ENCODE assay signal across 8 mouse cellular contexts in the genomic region with DNA sequence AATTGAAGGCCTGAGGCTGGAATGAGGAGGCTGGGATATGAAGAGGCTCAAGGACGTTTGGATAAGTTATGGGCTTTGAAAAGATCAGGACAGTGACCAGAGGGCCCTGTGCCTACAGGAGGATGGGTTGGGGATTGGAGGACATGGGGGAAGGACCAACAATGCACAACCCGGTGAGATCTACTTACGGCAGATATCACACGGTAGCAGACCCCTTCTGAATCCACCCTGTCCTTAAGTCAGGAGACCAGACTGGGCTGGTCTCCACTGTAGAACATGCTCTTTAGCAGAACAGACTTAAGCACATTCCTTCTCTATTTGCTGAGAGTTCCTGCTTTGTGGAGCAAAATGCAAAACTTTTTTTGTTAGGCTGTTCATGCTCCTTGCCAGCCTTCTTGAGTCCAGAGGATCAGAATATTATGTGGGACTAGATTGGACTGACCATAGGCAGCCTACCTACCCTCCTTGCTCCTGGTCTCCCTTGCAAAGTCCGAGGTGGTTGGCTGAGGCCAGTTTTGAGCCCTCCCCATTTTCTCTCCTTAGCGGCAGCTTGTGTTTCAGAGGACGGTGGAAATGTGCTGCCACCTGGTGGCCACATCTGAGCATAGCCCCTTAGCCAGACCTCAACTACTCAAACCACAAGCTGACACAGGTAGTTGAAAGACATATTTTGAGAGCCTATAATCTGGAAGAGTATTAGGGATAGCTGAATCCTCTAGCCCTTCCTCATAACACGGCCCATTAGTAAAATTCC. TPM values are rescaled to one million over a fixed set of nuclear protein-coding genes. Genes with fewer than 3 reads are reported as not detected.
DNase-seq lines count a peak whose midpoint lies in the region; ATAC-seq and TF ChIP-seq lines count a peak whose summit lies in the region.

No protein-coding gene starts in this region.

- TF ChIP-seq POLR2A in bone marrow, adult 2 months (IDR thresholded peaks at IDR 0.05; ENCODE audit: borderline replicate concordance, control insufficient read depth, low read depth, low read length): no peak
- TF ChIP-seq POLR2A in embryonic fibroblast, embryonic 13.5 days (IDR thresholded peaks at IDR 0.05; ENCODE audit: low read depth, low read length): no peak
- no peak for TF ChIP-seq POLR2A in limb, embryonic 14.5 days (IDR thresholded peaks at IDR 0.05; ENCODE audit: borderline replicate concordance, extremely low read depth, insufficient read depth, insufficient read length)

- no peak overlapping the region for H3K27ac ChIP-seq in bone marrow, adult 2 months (ENCODE audit: control insufficient read depth, insufficient read depth, low read depth, low read length, poor library complexity)
- no peak overlapping the region for H3K27ac ChIP-seq in embryonic fibroblast, embryonic 13.5 days (ENCODE audit: insufficient read depth, low read length)
- no peak overlapping the region for H3K27ac ChIP-seq in heart, embryonic 10.5 days
- no peak overlapping the region for H3K27ac ChIP-seq in kidney, embryonic 14.5 days (ENCODE audit: low read depth, low read length)
- H3K27ac ChIP-seq in limb, embryonic 14.5 days (replicated peaks; ENCODE audit: low read depth, low read length): no peak overlapping the region; the same call in 1 of the 2 replicates
- no peak overlapping the region for H3K27ac ChIP-seq in midbrain, embryonic 16.5 days (ENCODE audit: low read length)

- H3K9ac ChIP-seq in kidney, embryonic 14.5 days (ENCODE audit: low read depth, low read length): no peak overlapping the region
- no peak overlapping the region for H3K9ac ChIP-seq in limb, embryonic 14.5 days (ENCODE audit: low read depth, low read length, severe bottlenecking)
- no peak overlapping the region for H3K9ac ChIP-seq in midbrain, embryonic 16.5 days (ENCODE audit: low read depth, low read length)

- ATAC-seq in kidney, embryonic 14.5 days (ENCODE audit: low FRiP score, low TSS enrichment): peak; percentile 89
- peak; percentile 75; the same call in 1 of the 2 replicates for ATAC-seq in limb, embryonic 14.5 days (ENCODE audit: low FRiP score, low read depth)
- peak; percentile 85 for ATAC-seq in midbrain, embryonic 16.5 days

- H3K27me3 ChIP-seq in heart, embryonic 10.5 days (ENCODE audit: insufficient read depth, poor library complexity, severe bottlenecking): peaks cover 17% of the 10 kb centered on the region
- H3K27me3 ChIP-seq in kidney, embryonic 14.5 days (ENCODE audit: control insufficient read depth, insufficient read depth, low read length): no peaks in the 10 kb centered on the region
- no peaks in the 10 kb centered on the region for H3K27me3 ChIP-seq in limb, embryonic 14.5 days (ENCODE audit: control insufficient read depth, insufficient read depth, low read length)
- no peaks in the 10 kb centered on the region for H3K27me3 ChIP-seq in midbrain, embryonic 16.5 days (ENCODE audit: control insufficient read depth, insufficient read depth, low read depth, low read length)

- no peaks in the 10 kb centered on the region for H3K9me3 ChIP-seq in heart, embryonic 10.5 days
- no peaks in the 10 kb centered on the region for H3K9me3 ChIP-seq in kidney, embryonic 14.5 days (ENCODE audit: control insufficient read depth, low read length)
- H3K9me3 ChIP-seq in limb, embryonic 14.5 days (ENCODE audit: control insufficient read depth, low read length): no peaks in the 10 kb centered on the region
- H3K9me3 ChIP-seq in midbrain, embryonic 16.5 days (replicated peaks; ENCODE audit: control insufficient read depth, low read length, poor library complexity, severe bottlenecking): no peaks in the 10 kb centered on the region

- WGBS in bone marrow, adult 2 months: 40% methylated on average over 8 of the region's 8 CpGs
- 37% methylated on average over 8 of the region's 8 CpGs for WGBS in heart, embryonic 10.5 days
- 42% methylated on average over 8 of the region's 8 CpGs for WGBS in kidney, embryonic 14.5 days
- 37% methylated on average over 8 of the region's 8 CpGs for WGBS in limb, embryonic 14.5 days
- WGBS in midbrain, embryonic 16.5 days: 45% methylated on average over 8 of the region's 8 CpGs

- peak; percentile 90 to 91 for DNase-seq in B cell, adult 2 months
- DNase-seq in heart, embryonic 10.5 days (ENCODE audit: low spot score): peak; percentile 92
- DNase-seq in limb, embryonic 14.5 days (ENCODE audit: low spot score): peak; percentile 82
- peak; percentile 82 to 87 for DNase-seq in spleen, postnatal 10 days (ENCODE audit: low spot score in 2 of 2)

- no peaks in the 10 kb centered on the region for H3K36me3 ChIP-seq in heart, embryonic 10.5 days
- no peaks in the 10 kb centered on the region for H3K36me3 ChIP-seq in kidney, embryonic 14.5 days (ENCODE audit: control insufficient read depth, insufficient read depth, low read length)
- H3K36me3 ChIP-seq in limb, embryonic 14.5 days (ENCODE audit: control insufficient read depth, insufficient read depth, low read length): no peaks in the 10 kb centered on the region
- no peaks in the 10 kb centered on the region for H3K36me3 ChIP-seq in midbrain, embryonic 16.5 days (ENCODE audit: control insufficient read depth, insufficient read depth, low read length)

- no peak overlapping the region for H3K4me2 ChIP-seq in kidney, embryonic 14.5 days (replicated peaks; ENCODE audit: low read depth, low read length)
- no peak overlapping the region for H3K4me2 ChIP-seq in limb, embryonic 14.5 days (replicated peaks; ENCODE audit: low read depth, low read length, severe bottlenecking)
- H3K4me2 ChIP-seq in midbrain, embryonic 16.5 days (ENCODE audit: low read length): no peak overlapping the region

- no peak overlapping the region for H3K4me3 ChIP-seq in bone marrow, adult 2 months (replicated peaks; ENCODE audit: control insufficient read depth, low read depth, low read length)
- no peak overlapping the region for H3K4me3 ChIP-seq in embryonic fibroblast, embryonic 13.5 days (ENCODE audit: insufficient read depth, low read length)
- H3K4me3 ChIP-seq in heart, embryonic 10.5 days: no peak overlapping the region
- no peak overlapping the region for H3K4me3 ChIP-seq in kidney, embryonic 14.5 days (ENCODE audit: low read length)
- H3K4me3 ChIP-seq in limb, embryonic 14.5 days (replicated peaks; ENCODE audit: low read length): no peak overlapping the region
- H3K4me3 ChIP-seq in midbrain, embryonic 16.5 days (ENCODE audit: low read depth, low read length): no peak overlapping the region

- peaks cover 5% of the 10 kb centered on the region; the same call in 1 of the 2 replicates for H3K4me1 ChIP-seq in bone marrow, adult 2 months (ENCODE audit: control insufficient read depth, insufficient read depth, low read length)
- 0 out of 2 replicates have a peak, but pooled peaks cover 3% of the 10 kb centered on the region for H3K4me1 ChIP-seq in embryonic fibroblast, embryonic 13.5 days (ENCODE audit: control insufficient read depth, insufficient read depth, low read length)
- H3K4me1 ChIP-seq in heart, embryonic 10.5 days: peaks cover 25% of the 10 kb centered on the region
- peaks cover 2% of the 10 kb centered on the region; the same call in 1 of the 2 replicates for H3K4me1 ChIP-seq in kidney, embryonic 14.5 days (ENCODE audit: control insufficient read depth, insufficient read depth, low read length)
- H3K4me1 ChIP-seq in limb, embryonic 14.5 days (ENCODE audit: control insufficient read depth, insufficient read depth, low read length): peaks cover 15% of the 10 kb centered on the region
- no peaks in the 10 kb centered on the region for H3K4me1 ChIP-seq in midbrain, embryonic 16.5 days (ENCODE audit: control insufficient read depth, insufficient read depth, low read length)

- TF ChIP-seq CTCF in bone marrow, adult 2 months (IDR thresholded peaks at IDR 0.05; ENCODE audit: control insufficient read depth, insufficient read depth, low read length): peak; percentile 95
- peak; percentile 74; the same call in 1 of the 2 replicates for TF ChIP-seq CTCF in embryonic fibroblast, embryonic 13.5 days (IDR thresholded peaks at IDR 0.05; ENCODE audit: borderline replicate concordance, insufficient read depth, low read length)

RNA-seq across cellular contexts. Expression of a gene that starts 28.9 kb away (rescaled TPM):
- not detected in 2 replicates for polyA plus RNA-seq in bone marrow, adult 2 months (2011; ENCODE audit: insufficient read depth, insufficient read length, low replicate concordance, missing spikeins)
- not detected in 2 replicates for polyA plus RNA-seq in embryonic fibroblast, embryonic 13.5 days (2011; ENCODE audit: insufficient read length, low read depth, missing spikeins)
- polyA plus RNA-seq in heart, embryonic 10.5 days (2016; fragmentation: Nextera tagmentation; extraction: Ambion mirVana): 0.70 and 0.73 TPM in 2 replicates
- polyA plus RNA-seq in kidney, embryonic 14.5 days (2014; fragmentation: Nextera tagmentation; extraction: Ambion mirVana): 0.53 TPM in 1 of 2 replicates, not detected in the other
- polyA plus RNA-seq in limb, embryonic 14.5 days (2012; rRNA removed): 0.21 TPM in 1 of 2 replicates, not detected in the other
- polyA plus RNA-seq in limb, embryonic 14.5 days (2014; fragmentation: Nextera tagmentation; extraction: Ambion mirVana): 0.23 and 0.33 TPM in 2 replicates
- polyA plus RNA-seq in midbrain, embryonic 16.5 days (2015; fragmentation: Nextera tagmentation; extraction: Ambion mirVana): not detected in 2 replicates

RNA-seq across cellular contexts. Expression of a gene that starts 28.9 kb away (rescaled TPM):
- 1.7 and 3.4 TPM in 2 replicates for polyA plus RNA-seq in bone marrow, adult 2 months (2011; ENCODE audit: insufficient read depth, insufficient read length, low replicate concordance, missing spikeins)
- polyA plus RNA-seq in embryonic fibroblast, embryonic 13.5 days (2011; ENCODE audit: insufficient read length, low read depth, missing spikeins): not detected in 2 replicates
- not detected in 2 replicates for polyA plus RNA-seq in heart, embryonic 10.5 days (2016; fragmentation: Nextera tagmentation; extraction: Ambion mirVana)
- 0.18 TPM in 1 of 2 replicates, not detected in the other for polyA plus RNA-seq in kidney, embryonic 14.5 days (2014; fragmentation: Nextera tagmentation; extraction: Ambion mirVana)
- polyA plus RNA-seq in limb, embryonic 14.5 days (2012; rRNA removed): 2.1 and 2.3 TPM in 2 replicates
- 2.8 and 3.2 TPM in 2 replicates for polyA plus RNA-seq in limb, embryonic 14.5 days (2014; fragmentation: Nextera tagmentation; extraction: Ambion mirVana)
- polyA plus RNA-seq in midbrain, embryonic 16.5 days (2015; fragmentation: Nextera tagmentation; extraction: Ambion mirVana): 0.09 and 0.14 TPM in 2 replicates

RNA-seq across cellular contexts. Expression of a gene that starts 32.9 kb away (rescaled TPM):
- 27.2 and 72.9 TPM in 2 replicates for polyA plus RNA-seq in bone marrow, adult 2 months (2011; ENCODE audit: insufficient read depth, insufficient read length, low replicate concordance, missing spikeins)
- polyA plus RNA-seq in embryonic fibroblast, embryonic 13.5 days (2011; ENCODE audit: insufficient read length, low read depth, missing spikeins): not detected in 2 replicates
- 2.0 and 3.4 TPM in 2 replicates for polyA plus RNA-seq in heart, embryonic 10.5 days (2016; fragmentation: Nextera tagmentation; extraction: Ambion mirVana)
- 0.64 and 0.70 TPM in 2 replicates for polyA plus RNA-seq in kidney, embryonic 14.5 days (2014; fragmentation: Nextera tagmentation; extraction: Ambion mirVana)
- 0.41 and 0.69 TPM in 2 replicates for polyA plus RNA-seq in limb, embryonic 14.5 days (2012; rRNA removed)
- 0.66 and 0.88 TPM in 2 replicates for polyA plus RNA-seq in limb, embryonic 14.5 days (2014; fragmentation: Nextera tagmentation; extraction: Ambion mirVana)
- 0.12 and 0.30 TPM in 2 replicates for polyA plus RNA-seq in midbrain, embryonic 16.5 days (2015; fragmentation: Nextera tagmentation; extraction: Ambion mirVana)

RNA-seq across cellular contexts. Expression of a gene that starts 59.6 kb away (rescaled TPM):
- polyA plus RNA-seq in bone marrow, adult 2 months (2011; ENCODE audit: insufficient read depth, insufficient read length, low replicate concordance, missing spikeins): 15.8 and 23.9 TPM in 2 replicates
- 60.4 and 63.9 TPM in 2 replicates for polyA plus RNA-seq in embryonic fibroblast, embryonic 13.5 days (2011; ENCODE audit: insufficient read length, low read depth, missing spikeins)
- polyA plus RNA-seq in heart, embryonic 10.5 days (2016; fragmentation: Nextera tagmentation; extraction: Ambion mirVana): 124 and 146 TPM in 2 replicates
- polyA plus RNA-seq in kidney, embryonic 14.5 days (2014; fragmentation: Nextera tagmentation; extraction: Ambion mirVana): 117 and 188 TPM in 2 replicates
- polyA plus RNA-seq in limb, embryonic 14.5 days (2012; rRNA removed): 92.1 and 100 TPM in 2 replicates
- polyA plus RNA-seq in limb, embryonic 14.5 days (2014; fragmentation: Nextera tagmentation; extraction: Ambion mirVana): 107 and 111 TPM in 2 replicates
- polyA plus RNA-seq in midbrain, embryonic 16.5 days (2015; fragmentation: Nextera tagmentation; extraction: Ambion mirVana): 89.7 and 90.9 TPM in 2 replicates
